Mouse (Mus musculus): ENCODE results near the gene Plppr2. TPM values are rescaled to one million over a fixed set of nuclear protein-coding genes. Genes with fewer than 3 reads are reported as not detected.

The Plppr2 gene
- total and polyA plus RNA-seq, 3 experiments = 2.5 to 7.5 (median 2.6) TPM

DNA sequence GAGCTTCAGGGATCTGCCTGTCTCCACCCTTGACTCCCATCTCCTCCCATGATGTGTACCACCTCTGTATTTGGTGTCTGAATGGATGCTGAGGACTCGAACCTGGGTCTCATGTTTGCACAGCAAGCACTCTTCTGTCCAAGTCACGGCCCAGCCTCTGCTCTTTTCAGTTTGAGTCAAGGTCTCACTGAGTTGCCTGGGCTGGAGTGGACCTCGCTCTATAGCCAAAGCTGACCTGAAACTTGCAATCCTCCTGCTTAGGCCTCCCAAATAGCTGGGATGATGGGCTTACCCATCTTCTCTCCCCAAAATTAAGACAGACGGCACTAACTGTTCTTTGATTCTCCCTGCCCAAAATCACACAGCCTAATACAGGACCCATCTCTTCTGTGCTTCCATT lies 13.8 kb upstream of the Plppr2 start:
- peaks cover 21% of the 10 kb centered on the region for H3K4me1 ChIP-seq (ENCODE audit: control insufficient read depth, insufficient read depth, low read length)
- TF ChIP-seq CTCF (IDR thresholded peaks at IDR 0.05) (no peak), EP300 (IDR thresholded peaks at IDR 0.05; ENCODE audit: insufficient read depth, low read depth, low read length) (no peak), POLR2A (IDR thresholded peaks at IDR 0.05; ENCODE audit: insufficient read depth, low read depth, low read length) (no peak)
- intact Hi-C loops (cut with DNase I) = no loop called here
- no peak for DNase-seq
- H3K27ac ChIP-seq = peak overlapping the region; percentile 78
- H3K36me3 ChIP-seq (ENCODE audit: control insufficient read depth, insufficient read depth, low read length) = peaks cover 8% of the 10 kb centered on the region
- H3K79me2 ChIP-seq (replicated peaks; ENCODE audit: control insufficient read depth, insufficient read depth, low read length) = no peaks in the 10 kb centered on the region
- H3K4me3 ChIP-seq = no peak overlapping the region
- H3K27me3 ChIP-seq (ENCODE audit: control insufficient read depth, insufficient read depth, low read length) = no peaks in the 10 kb centered on the region
- WGBS = 89% methylated on average over 4 of the region's 4 CpGs
- no peak overlapping the region for H3K9ac ChIP-seq (ENCODE audit: low read depth, low read length)

GRCm38 (mm10) chr9:21923490-21924098 lies 13.2 kb upstream of the Plppr2 start:
- no peak for DNase-seq
- WGBS = 7% methylated on average over 3 of the region's 3 CpGs
- H3K4me3 ChIP-seq = no peak overlapping the region

GRCm38 (mm10) chr9:21924099-21924493 lies 12.7 kb upstream of the Plppr2 start:
- 12% methylated on average over 6 of the region's 6 CpGs for WGBS

More at GRCm38 (mm10) chr9:21923490-21924098, 13.2 kb upstream of the Plppr2 start:
- peak overlapping the region; percentile 78 for H3K27ac ChIP-seq
- no peaks in the 10 kb centered on the region for H3K79me2 ChIP-seq (replicated peaks; ENCODE audit: control insufficient read depth, insufficient read depth, low read length)
- peaks cover 8% of the 10 kb centered on the region for H3K36me3 ChIP-seq (ENCODE audit: control insufficient read depth, insufficient read depth, low read length)
- intact Hi-C loops (cut with DNase I) = loop anchor here (2.0 kb wide), 1 partner anchor 31 kb away; the partner anchor contains the start of gene Swsap1
- no peak overlapping the region for H3K9ac ChIP-seq (ENCODE audit: low read depth, low read length)
- H3K4me1 ChIP-seq (ENCODE audit: control insufficient read depth, insufficient read depth, low read length) = peaks cover 21% of the 10 kb centered on the region
- TF ChIP-seq POLR2A (IDR thresholded peaks at IDR 0.05; ENCODE audit: insufficient read depth, low read depth, low read length) (no peak), EP300 (IDR thresholded peaks at IDR 0.05; ENCODE audit: insufficient read depth, low read depth, low read length) (no peak), CTCF (IDR thresholded peaks at IDR 0.05) (no peak)
- no peaks in the 10 kb centered on the region for H3K27me3 ChIP-seq (ENCODE audit: control insufficient read depth, insufficient read depth, low read length)

DNA sequence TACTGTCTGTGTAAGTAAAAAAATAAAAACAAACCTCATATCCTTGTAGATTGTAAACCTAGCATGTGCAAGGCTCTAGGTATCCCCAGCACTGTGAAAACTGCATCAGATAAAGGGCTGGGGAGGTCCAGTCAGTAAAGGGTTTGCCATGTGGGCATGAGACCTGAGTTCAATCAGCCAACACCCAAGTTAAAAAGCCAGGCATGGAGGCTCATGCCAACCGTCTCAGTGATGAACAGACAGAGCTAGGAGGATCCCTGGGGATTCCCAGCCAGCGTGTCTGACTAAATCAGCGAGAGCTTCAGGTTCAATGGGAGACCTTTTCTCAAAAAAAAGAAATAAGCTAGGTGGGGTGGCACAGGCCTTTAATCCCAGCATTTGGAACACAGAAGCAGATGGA lies 11.8 kb upstream of the Plppr2 start:
- Histone ChIP-seq H3K27ac (no peak overlapping the region), H3K4me3 (no peak overlapping the region)
- intact Hi-C loops (cut with DNase I) = loop anchor here (2.0 kb wide), 1 partner anchor 30 kb away; the partner anchor contains the start of gene Swsap1

More at GRCm38 (mm10) chr9:21924099-21924493, 12.7 kb upstream of the Plppr2 start:
- TF ChIP-seq CTCF (IDR thresholded peaks at IDR 0.05) (no peak), EP300 (IDR thresholded peaks at IDR 0.05; ENCODE audit: insufficient read depth, low read depth, low read length) (peak; percentile 92)
- Histone ChIP-seq H3K36me3 (ENCODE audit: control insufficient read depth, insufficient read depth, low read length) (peaks cover 8% of the 10 kb centered on the region), H3K4me3 (no peak overlapping the region), H3K27me3 (ENCODE audit: control insufficient read depth, insufficient read depth, low read length) (no peaks in the 10 kb centered on the region), H3K79me2 (replicated peaks; ENCODE audit: control insufficient read depth, insufficient read depth, low read length) (no peaks in the 10 kb centered on the region), H3K4me1 (ENCODE audit: control insufficient read depth, insufficient read depth, low read length) (peaks cover 21% of the 10 kb centered on the region), H3K27ac (peak overlapping the region; percentile 78), H3K9ac (ENCODE audit: low read depth, low read length) (no peak overlapping the region)
- intact Hi-C loops (cut with DNase I) = loop anchor here (2.0 kb wide), 1 partner anchor 31 kb away; the partner anchor contains the start of gene Swsap1
- DNase-seq = peak; percentile 90 to 94

GRCm38 (mm10) chr9:21925506-21925905 lies 11.3 kb upstream of the Plppr2 start:
- H3K4me1 ChIP-seq (ENCODE audit: control insufficient read depth, insufficient read depth, low read length) = peaks cover 21% of the 10 kb centered on the region
- peaks cover 8% of the 10 kb centered on the region for H3K36me3 ChIP-seq (ENCODE audit: control insufficient read depth, insufficient read depth, low read length)
- H3K27ac ChIP-seq = no peak overlapping the region
- DNase-seq = no peak
- no peak overlapping the region for H3K9ac ChIP-seq (ENCODE audit: low read depth, low read length)
- no peak overlapping the region for H3K4me3 ChIP-seq
- intact Hi-C loops (cut with DNase I) = loop anchor here (2.0 kb wide), 1 partner anchor 29 kb away; the partner anchor contains the start of gene Swsap1
- 94% methylated on average over 1 of the region's 1 CpGs for WGBS
- no peak for TF ChIP-seq EP300 (IDR thresholded peaks at IDR 0.05; ENCODE audit: insufficient read depth, low read depth, low read length)
- no peak for TF ChIP-seq CTCF (IDR thresholded peaks at IDR 0.05)
- TF ChIP-seq POLR2A (IDR thresholded peaks at IDR 0.05; ENCODE audit: insufficient read depth, low read depth, low read length) = no peak
- H3K27me3 ChIP-seq (ENCODE audit: control insufficient read depth, insufficient read depth, low read length) = no peaks in the 10 kb centered on the region
- no peaks in the 10 kb centered on the region for H3K79me2 ChIP-seq (replicated peaks; ENCODE audit: control insufficient read depth, insufficient read depth, low read length)

More for the DNA sequence above, 11.8 kb upstream of the Plppr2 start:
- Histone ChIP-seq H3K4me1 (ENCODE audit: control insufficient read depth, insufficient read depth, low read length) (peaks cover 21% of the 10 kb centered on the region), H3K27me3 (ENCODE audit: control insufficient read depth, insufficient read depth, low read length) (no peaks in the 10 kb centered on the region), H3K36me3 (ENCODE audit: control insufficient read depth, insufficient read depth, low read length) (peaks cover 8% of the 10 kb centered on the region), H3K9ac (ENCODE audit: low read depth, low read length) (no peak overlapping the region), H3K79me2 (replicated peaks; ENCODE audit: control insufficient read depth, insufficient read depth, low read length) (no peaks in the 10 kb centered on the region)
- TF ChIP-seq POLR2A (IDR thresholded peaks at IDR 0.05; ENCODE audit: insufficient read depth, low read depth, low read length) (no peak), CTCF (IDR thresholded peaks at IDR 0.05) (no peak), EP300 (IDR thresholded peaks at IDR 0.05; ENCODE audit: insufficient read depth, low read depth, low read length) (no peak)
- no peak for DNase-seq
- 97% methylated on average over 3 of the region's 3 CpGs for WGBS

DNA sequence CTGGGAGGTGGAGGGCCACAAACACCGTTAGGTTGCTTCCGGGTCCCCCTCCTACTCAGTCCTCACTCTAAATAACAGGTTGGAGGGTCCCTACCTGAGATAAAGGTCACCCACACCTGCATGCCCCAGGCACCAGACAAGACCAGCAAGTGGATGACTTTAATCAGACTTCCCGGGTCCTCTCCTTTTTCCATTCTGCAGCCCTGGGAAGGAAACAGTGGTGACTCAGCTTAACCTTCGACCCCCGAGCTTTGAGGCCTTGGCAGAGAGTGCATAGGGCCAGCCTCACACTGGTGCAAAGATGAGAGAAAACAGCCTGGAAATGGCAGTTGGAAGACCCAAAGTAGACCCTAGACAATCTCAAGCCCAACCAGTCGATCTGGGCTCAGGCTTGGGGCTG lies 10.7 kb upstream of the Plppr2 start:
- DNase-seq = no peak
- H3K4me3 ChIP-seq = no peak overlapping the region
- WGBS = 47% methylated on average over 6 of the region's 6 CpGs
- H3K79me2 ChIP-seq (replicated peaks; ENCODE audit: control insufficient read depth, insufficient read depth, low read length) = no peaks in the 10 kb centered on the region
- H3K36me3 ChIP-seq (ENCODE audit: control insufficient read depth, insufficient read depth, low read length) = peaks cover 8% of the 10 kb centered on the region
- H3K27me3 ChIP-seq (ENCODE audit: control insufficient read depth, insufficient read depth, low read length) = no peaks in the 10 kb centered on the region
- peak overlapping the region; percentile 83 for H3K27ac ChIP-seq
- TF ChIP-seq EP300 (IDR thresholded peaks at IDR 0.05; ENCODE audit: insufficient read depth, low read depth, low read length) = no peak
- no peak for TF ChIP-seq CTCF (IDR thresholded peaks at IDR 0.05)
- no peak for TF ChIP-seq POLR2A (IDR thresholded peaks at IDR 0.05; ENCODE audit: insufficient read depth, low read depth, low read length)
- H3K4me1 ChIP-seq (ENCODE audit: control insufficient read depth, insufficient read depth, low read length) = peaks cover 21% of the 10 kb centered on the region
- H3K9ac ChIP-seq (ENCODE audit: low read depth, low read length) = no peak overlapping the region
- intact Hi-C loops (cut with DNase I) = no loop called here
